Mouse (Mus musculus): ENCODE measurements at regions not wholly inside any gene's neighbourhood (a gene's known extent, or its start where the extent isn't known, plus 50 kb on each side); places are given as distances from the start of the nearest gene placed in this dataset.

GRCm38 (mm10) chr5:46347368-46348083 lies 490.1 kb upstream of the Lcorl start:
- 16% methylated on average over 16 of the region's 16 CpGs for WGBS
- Histone ChIP-seq H3K4me1 (ENCODE audit: control insufficient read depth, insufficient read depth, low read depth, low read length) (no peaks in the 10 kb centered on the region), H3K9me3 (ENCODE audit: control insufficient read depth, low read length) (no peaks in the 10 kb centered on the region), H3K27me3 (replicated peaks; ENCODE audit: control insufficient read depth, insufficient read depth, low read length) (no peaks in the 10 kb centered on the region), H3K4me2 (ENCODE audit: low read length) (peak overlapping the region; percentile 45), H3K27ac (ENCODE audit: low read depth, low read length) (0 out of 2 replicates have a peak overlapping the region, but pooled peaks have one; percentile 24), H3K36me3 (ENCODE audit: control insufficient read depth, insufficient read depth, low read length) (no peaks in the 10 kb centered on the region), H3K4me3 (ENCODE audit: low read length) (peak overlapping the region; percentile 22), H3K9ac (ENCODE audit: low read depth, low read length) (peak overlapping the region; percentile 47)
- ATAC-seq: peak; percentile 92

DNA sequence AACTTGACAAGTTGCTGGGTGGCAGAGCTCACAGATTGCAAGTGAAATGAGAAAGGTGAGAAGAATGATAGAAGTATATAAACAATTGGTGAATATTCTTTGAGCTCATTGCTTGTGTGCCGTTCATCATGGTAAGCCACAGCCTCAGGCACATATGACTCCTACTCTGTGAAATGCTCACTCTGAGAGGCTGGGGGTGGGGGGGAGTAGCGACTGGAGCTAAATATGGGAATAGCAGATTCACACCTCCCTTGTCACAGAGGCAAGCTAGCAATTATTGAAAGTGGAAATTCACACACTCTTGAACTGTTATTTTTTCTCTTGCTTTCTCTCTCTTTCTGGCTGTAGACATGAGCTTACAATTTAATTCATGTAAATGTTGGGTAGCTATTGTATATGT lies 481.0 kb upstream of the Lcorl start:
- no peaks in the 10 kb centered on the region for H3K4me1 ChIP-seq (ENCODE audit: control insufficient read depth, insufficient read depth, low read depth, low read length)
- ATAC-seq: no peak
- H3K4me3 ChIP-seq (ENCODE audit: low read length): no peak overlapping the region
- no peak overlapping the region for H3K27ac ChIP-seq (ENCODE audit: low read depth, low read length)
- 87% methylated on average over 2 of the region's 2 CpGs for WGBS
- no peak overlapping the region for H3K9ac ChIP-seq (ENCODE audit: low read depth, low read length)
- H3K4me2 ChIP-seq (ENCODE audit: low read length): no peak overlapping the region
- no peaks in the 10 kb centered on the region for H3K36me3 ChIP-seq (ENCODE audit: control insufficient read depth, insufficient read depth, low read length)
- H3K9me3 ChIP-seq (ENCODE audit: control insufficient read depth, low read length): no peaks in the 10 kb centered on the region
- no peaks in the 10 kb centered on the region for H3K27me3 ChIP-seq (replicated peaks; ENCODE audit: control insufficient read depth, insufficient read depth, low read length)

DNA sequence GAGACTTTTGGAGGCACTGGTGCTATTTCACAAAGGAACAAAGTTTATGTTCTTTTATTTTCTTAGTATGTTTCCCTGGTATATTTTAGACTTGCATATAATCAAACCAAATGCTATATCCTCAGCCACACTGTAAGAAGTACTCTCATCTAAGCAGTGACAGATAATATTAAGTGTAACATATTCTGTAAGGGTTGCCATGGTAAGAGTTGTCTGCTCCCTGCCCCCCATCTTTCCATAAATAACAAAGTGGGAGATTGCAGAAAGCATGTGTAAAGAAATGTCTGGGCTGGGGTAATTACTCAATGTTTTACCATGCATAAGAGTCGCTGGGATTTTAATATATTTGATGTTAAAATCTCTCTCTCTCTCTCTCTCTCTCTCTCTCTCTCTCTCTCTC lies 473.5 kb upstream of the Lcorl start:
- 35% methylated on average over 1 of the region's 1 CpGs for WGBS

More for the DNA sequence above, 473.5 kb upstream of the Lcorl start:
- no peak overlapping the region for H3K27ac ChIP-seq (ENCODE audit: low read depth, low read length)
- no peak overlapping the region for H3K9ac ChIP-seq (ENCODE audit: low read depth, low read length)
- H3K4me3 ChIP-seq (ENCODE audit: low read length): no peak overlapping the region
- no peaks in the 10 kb centered on the region for H3K36me3 ChIP-seq (ENCODE audit: control insufficient read depth, insufficient read depth, low read length)
- H3K27me3 ChIP-seq (replicated peaks; ENCODE audit: control insufficient read depth, insufficient read depth, low read length): no peaks in the 10 kb centered on the region
- no peaks in the 10 kb centered on the region for H3K4me1 ChIP-seq (ENCODE audit: control insufficient read depth, insufficient read depth, low read depth, low read length)
- no peaks in the 10 kb centered on the region for H3K9me3 ChIP-seq (ENCODE audit: control insufficient read depth, low read length)
- ATAC-seq: no peak
- H3K4me2 ChIP-seq (ENCODE audit: low read length): no peak overlapping the region
